Mouse (Mus musculus) MEL (cell line): ENCODE measurements at regions not wholly inside any gene's neighbourhood (a gene's known extent, or its start where the extent isn't known, plus 50 kb on each side); places are given as distances from the start of the nearest gene placed in this dataset.

Source experiments
- DNase-seq: peaks from one replicate; pipeline ENCODE4 v3.0.0; 2011; ENCODE audit warnings: low read depth, low spot score
- H3K27ac ChIP-seq: 2 replicates; pipeline ENCODE4 v1.5.1; 2012; ENCODE audit warnings: low read depth, mild to moderate bottlenecking, control low read depth, low read length, moderate library complexity; ENCODE audit not compliant: control insufficient read depth
- H3K27me3 ChIP-seq, 2 experiments: fragments of 150-350 bp in 1 of 2; sonication (generic) in 1 of 2; 2 replicates each; pipeline ENCODE4 v1.6.1; 2012; ENCODE audit warnings: low read length in 2 of 2, mild to moderate bottlenecking in 2 of 2, improper control_type of control experiment in 1 of 2, moderate library complexity in 1 of 2; ENCODE audit not compliant: insufficient read depth in 2 of 2, control insufficient read depth in 1 of 2
- H3K36me3 ChIP-seq, 2 experiments: 2 replicates each; pipeline ENCODE4 v1.6.1; 2012 to 2014; ENCODE audit warnings: low read length in 2 of 2, improper control_type of control experiment in 1 of 2, inconsistent platforms in 1 of 2, mild to moderate bottlenecking in 1 of 2; ENCODE audit not compliant: insufficient read depth in 2 of 2, control insufficient read depth in 1 of 2
- H3K4me1 ChIP-seq, 2 experiments: fragments of 150-350 bp in 1 of 2; sonication (generic) in 1 of 2; 2 replicates each; pipeline ENCODE4 v1.6.1; 2012; ENCODE audit warnings: low read length in 2 of 2, improper control_type of control experiment in 1 of 2, mild to moderate bottlenecking in 1 of 2; ENCODE audit not compliant: insufficient read depth in 2 of 2, control insufficient read depth in 1 of 2
- H3K4me3 ChIP-seq, 2 experiments: fragments of 150-350 bp in 1 of 2; sonication (generic) in 1 of 2; 2 replicates each; pipeline ENCODE4 v1.5.1; 2012; ENCODE audit warnings: low read depth in 2 of 2, low read length in 2 of 2, mild to moderate bottlenecking in 2 of 2, moderate library complexity in 2 of 2, control low read depth in 1 of 2, improper control_type of control experiment in 1 of 2; ENCODE audit not compliant: control insufficient read depth in 1 of 2, insufficient read depth in 1 of 2
- H3K79me2 ChIP-seq: 2 replicates; pipeline ENCODE4 v1.6.1; 2012; ENCODE audit warnings: mild to moderate bottlenecking, low read length, moderate library complexity; ENCODE audit not compliant: control insufficient read depth, poor library complexity, insufficient read depth
- H3K9ac ChIP-seq: 2 replicates; pipeline ENCODE4 v1.6.1; 2012; ENCODE audit warnings: low read depth, mild to moderate bottlenecking, control low read depth, low read length, moderate library complexity; ENCODE audit not compliant: control insufficient read depth, poor library complexity, severe bottlenecking
- H3K9me3 ChIP-seq: fragments of 150-350 bp; sonication (generic); replicated peaks from 2 replicates; pipeline ENCODE4 v1.6.1; 2012; ENCODE audit warnings: mild to moderate bottlenecking, low read length, improper control_type of control experiment, moderate library complexity; ENCODE audit not compliant: insufficient read depth
- BHLHE40 ChIP-seq: IDR thresholded peaks from 2 replicates; pipeline ENCODE4 v1.6.1; 2012; ENCODE audit warnings: low read depth, mild to moderate bottlenecking, inconsistent platforms, low read length, improper control_type of control experiment, borderline replicate concordance
- CTCF ChIP-seq, 3 experiments: IDR thresholded peaks in 2 of 3; conservative IDR thresholded peaks in 1 of 3; 2 replicates each; pipeline ENCODE4 v1.5.1; 2011 to 2012; ENCODE audit warnings: low read length in 3 of 3, low read depth in 2 of 3, mild to moderate bottlenecking in 2 of 3, improper control_type of control experiment in 1 of 3, inconsistent platforms in 1 of 3, mixed read lengths in 1 of 3, moderate library complexity in 1 of 3; ENCODE audit not compliant: control insufficient read depth in 1 of 3, insufficient read depth in 1 of 3, poor library complexity in 1 of 3, severe bottlenecking in 1 of 3
- E2F4 ChIP-seq: IDR thresholded peaks from 2 replicates; pipeline ENCODE4 v1.6.1; 2011; ENCODE audit warnings: low read depth, low read length, improper control_type of control experiment, borderline replicate concordance
- GABPA ChIP-seq: IDR thresholded peaks from 2 replicates; pipeline ENCODE4 v1.6.1; 2012; ENCODE audit warnings: low read depth, mild to moderate bottlenecking, inconsistent platforms, low read length, improper control_type of control experiment, moderate library complexity
- KAT2A ChIP-seq: conservative IDR thresholded peaks from 2 replicates; pipeline ENCODE4 v1.6.1; 2012; ENCODE audit warnings: low read depth, low read length, improper control_type of control experiment, inconsistent platforms
- MAFK ChIP-seq: IDR thresholded peaks from 2 replicates; pipeline ENCODE4 v1.6.1; 2011; ENCODE audit warnings: low read depth, mild to moderate bottlenecking, low read length, improper control_type of control experiment, borderline replicate concordance
- MAX ChIP-seq: IDR thresholded peaks from 2 replicates; pipeline ENCODE4 v1.6.1; 2011; ENCODE audit warnings: low read length, improper control_type of control experiment
- POLR2A ChIP-seq, 2 experiments: IDR thresholded peaks; 2 replicates each; pipeline ENCODE4 v1.6.1; 2011 to 2012; ENCODE audit warnings: low read length in 2 of 2, mild to moderate bottlenecking in 2 of 2, control low read depth in 1 of 2, improper control_type of control experiment in 1 of 2, low read depth in 1 of 2, moderate library complexity in 1 of 2; ENCODE audit not compliant: control insufficient read depth in 1 of 2, insufficient read depth in 1 of 2, poor library complexity in 1 of 2
- POLR2AphosphoS5 ChIP-seq: IDR thresholded peaks from 2 replicates; pipeline ENCODE4 v1.6.1; 2012; ENCODE audit warnings: low read depth, borderline replicate concordance, mild to moderate bottlenecking, inconsistent platforms, low read length, moderate library complexity, mixed read lengths
- RAD21 ChIP-seq: IDR thresholded peaks from 2 replicates; pipeline ENCODE4 v1.6.1; 2011; ENCODE audit warnings: mild to moderate bottlenecking, low read depth, low read length, improper control_type of control experiment
- SMC3 ChIP-seq: IDR thresholded peaks from 2 replicates; pipeline ENCODE4 v1.6.1; 2011; ENCODE audit warnings: low read depth, low read length, improper control_type of control experiment
- TAL1 ChIP-seq: IDR thresholded peaks from 2 replicates; pipeline ENCODE4 v1.6.1; 2012; ENCODE audit warnings: mild to moderate bottlenecking, inconsistent platforms, low read length, moderate library complexity, mixed read lengths
- TBP ChIP-seq: IDR thresholded peaks from 2 replicates; pipeline ENCODE4 v1.8.0; 2011; ENCODE audit warnings: low read depth, low read length, improper control_type of control experiment
- UBTF ChIP-seq: IDR thresholded peaks from 2 replicates; pipeline ENCODE4 v1.6.1; 2012; ENCODE audit warnings: low read depth, mild to moderate bottlenecking, inconsistent platforms, low read length, improper control_type of control experiment, moderate library complexity, borderline replicate concordance; ENCODE audit not compliant: insufficient read depth
- USF2 ChIP-seq, 2 experiments: IDR thresholded peaks; 2 replicates each; pipeline ENCODE4 v1.6.1; 2011 to 2012; ENCODE audit warnings: improper control_type of control experiment in 2 of 2, low read length in 2 of 2, borderline replicate concordance in 1 of 2, inconsistent platforms in 1 of 2, low read depth in 1 of 2, mild to moderate bottlenecking in 1 of 2; ENCODE audit not compliant: insufficient read depth in 1 of 2
- ZKSCAN1 ChIP-seq: IDR thresholded peaks from 2 replicates; pipeline ENCODE4 v1.6.1; 2012; ENCODE audit warnings: low read depth, mild to moderate bottlenecking, inconsistent platforms, low read length, improper control_type of control experiment, moderate library complexity
- ZNF384 ChIP-seq: IDR thresholded peaks from 2 replicates; pipeline ENCODE4 v1.6.1; 2012; ENCODE audit warnings: low read depth, mild to moderate bottlenecking, inconsistent platforms, low read length, improper control_type of control experiment

DNA sequence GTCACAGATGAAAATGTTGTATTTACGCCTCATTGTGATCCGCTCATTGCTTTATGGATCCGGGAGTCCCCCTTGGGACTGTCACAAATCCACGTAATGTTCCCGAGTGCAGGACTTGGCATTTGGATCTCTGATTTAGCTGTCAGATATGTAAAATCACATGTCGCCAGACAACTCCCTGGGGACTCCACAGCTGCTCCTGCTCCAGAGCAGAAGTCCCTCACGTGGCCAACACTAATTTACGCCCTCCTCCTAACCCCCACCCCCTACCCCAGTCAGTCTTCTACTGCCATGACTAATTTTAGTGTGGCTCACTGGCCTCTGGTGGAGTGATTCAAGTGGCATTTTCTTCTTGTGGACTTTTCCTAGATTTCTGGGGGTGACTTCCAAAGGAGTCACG lies 348.9 kb downstream of the Cd83 start:
- DNase-seq: no peak
- TF ChIP-seq ZKSCAN1 (no peak), BHLHE40 (no peak), GABPA (no peak), POLR2AphosphoS5 (no peak), SMC3 (no peak)
- no peaks in the 10 kb centered on the region for H3K36me3 ChIP-seq

GRCm38 (mm10) chr13:44141181-44141580 lies 356.6 kb downstream of the Cd83 start:
- no peak overlapping the region for H3K9ac ChIP-seq
- no peak for DNase-seq
- no peaks in the 10 kb centered on the region for H3K4me1 ChIP-seq
- no peaks in the 10 kb centered on the region for H3K9me3 ChIP-seq
- no peak overlapping the region for H3K4me3 ChIP-seq
- no peaks in the 10 kb centered on the region for H3K27me3 ChIP-seq
- no peaks in the 10 kb centered on the region for H3K36me3 ChIP-seq
- no peaks in the 10 kb centered on the region for H3K79me2 ChIP-seq
- TF ChIP-seq MAX: no peak
- H3K27ac ChIP-seq: no peak overlapping the region

More for the DNA sequence above, 348.9 kb downstream of the Cd83 start:
- Histone ChIP-seq H3K4me1 (no peaks in the 10 kb centered on the region), H3K79me2 (no peaks in the 10 kb centered on the region), H3K9me3 (no peaks in the 10 kb centered on the region), H3K27me3 (no peaks in the 10 kb centered on the region), H3K27ac (no peak overlapping the region), H3K9ac (no peak overlapping the region), H3K4me3 (no peak overlapping the region)

- H3K79me2 ChIP-seq: no peaks in the 10 kb centered on the region; the same call in 1 of the 2 replicates
- no peaks in the 10 kb centered on the region for H3K27me3 ChIP-seq
- TF ChIP-seq POLR2A (IDR thresholded peaks at IDR 0.05; ENCODE audit: control insufficient read depth in 1 of 2, insufficient read depth in 1 of 2, low read depth in 1 of 2, low read length in 2 of 2, poor library complexity in 1 of 2) (no peak), ZKSCAN1 (no peak), TAL1 (no peak)
- no peak for DNase-seq
- H3K4me3 ChIP-seq: no peak overlapping the region
- no peaks in the 10 kb centered on the region for H3K4me1 ChIP-seq
- H3K27ac ChIP-seq: no peak overlapping the region
- H3K36me3 ChIP-seq: no peaks in the 10 kb centered on the region
- H3K9me3 ChIP-seq: no peaks in the 10 kb centered on the region
- H3K9ac ChIP-seq: no peak overlapping the region
Observed at GRCm38 (mm10) chr13:44145441-44145840, 360.9 kb downstream of the Cd83 start.

- H3K4me3 ChIP-seq: no peak overlapping the region
Observed at GRCm38 (mm10) chr13:44147841-44148240, 363.3 kb downstream of the Cd83 start.

More at GRCm38 (mm10) chr13:44147841-44148240, 363.3 kb downstream of the Cd83 start:
- Histone ChIP-seq H3K9ac (no peak overlapping the region), H3K4me1 (no peaks in the 10 kb centered on the region), H3K36me3 (no peaks in the 10 kb centered on the region), H3K79me2 (no peaks in the 10 kb centered on the region; the same call in 1 of the 2 replicates), H3K27me3 (no peaks in the 10 kb centered on the region), H3K9me3 (no peaks in the 10 kb centered on the region), H3K27ac (no peak overlapping the region)
- TF ChIP-seq MAFK (no peak), RAD21 (no peak), E2F4 (no peak), CTCF (IDR thresholded peaks at IDR 0.05 in 2 of 3, conservative IDR thresholded peaks at IDR 0.05 in 1 of 3; ENCODE audit: control insufficient read depth in 1 of 3, insufficient read depth in 1 of 3, low read depth in 2 of 3, low read length in 3 of 3, poor library complexity in 1 of 3, severe bottlenecking in 1 of 3) (no peak), TAL1 (no peak), ZNF384 (no peak), ZKSCAN1 (no peak), KAT2A (no peak), UBTF (no peak), USF2 (IDR thresholded peaks at IDR 0.05; ENCODE audit: borderline replicate concordance in 1 of 2, insufficient read depth in 1 of 2, low read depth in 1 of 2, low read length in 2 of 2) (no peak), TBP (no peak)
- DNase-seq: no peak
